Mouse (Mus musculus) E14TG2a.4 (cell line): ENCODE measurements around the gene Gm42878.

ENCODE experiments used
- CTCF ChIP-seq: conservative IDR thresholded peaks from 2 replicates; pipeline ENCODE4 v1.5.1; 2014; ENCODE audit warnings: low read length
- NANOG ChIP-seq: IDR thresholded peaks from 2 replicates; pipeline ENCODE4 v1.6.1; 2014; ENCODE audit warnings: borderline replicate concordance, low read length, mixed read lengths

GRCm38 (mm10) chr5:121525774-121526450 is 19.4 kb downstream of the Gm42878 start:
- TF ChIP-seq CTCF (no peak), NANOG (no peak)
